Mouse (Mus musculus): Measurements from ENCODE around the gene Riok1.

The Riok1 gene

DNA sequence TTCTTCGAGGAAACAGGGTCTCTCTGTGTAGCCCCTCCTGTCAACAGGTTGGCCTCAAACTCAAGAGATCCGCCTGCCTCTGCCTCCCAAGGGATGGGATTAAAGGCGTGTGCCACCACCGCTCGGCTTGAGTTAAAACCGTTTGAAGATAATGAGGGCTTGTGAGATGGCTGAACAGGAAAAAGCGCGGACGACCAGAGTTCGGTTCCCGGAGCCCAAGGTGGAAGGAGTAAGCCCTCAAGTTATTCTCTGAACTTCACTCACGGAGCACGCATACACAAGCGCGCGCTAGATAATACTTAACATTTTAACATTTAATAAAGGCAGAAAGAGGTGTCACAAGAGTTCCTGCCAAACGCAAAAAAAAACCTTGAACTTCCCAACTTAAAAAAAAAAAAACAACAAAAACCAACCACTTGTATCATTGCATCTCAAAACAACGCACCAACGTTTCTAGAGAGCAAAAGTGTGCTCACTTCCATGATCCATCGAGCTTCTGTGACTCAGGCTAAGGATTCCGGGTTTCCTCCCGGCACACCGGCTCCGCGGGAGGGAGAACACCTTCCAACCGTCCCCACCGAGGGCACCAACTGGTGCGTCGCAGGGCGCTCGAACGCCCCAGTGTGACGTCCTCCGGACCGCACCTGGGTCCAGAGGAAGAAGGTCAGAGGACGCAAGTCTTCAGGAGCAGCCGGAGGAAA is at the start of gene Riok1:
TSS of gene Riok1 (plus strand) at position 653 of the 701 bp plus-strand sequence.
- peak in 1 of 2 experiments; percentile 6 for DNase-seq (ENCODE audit: low spot score in 2 of 2)

DNA sequence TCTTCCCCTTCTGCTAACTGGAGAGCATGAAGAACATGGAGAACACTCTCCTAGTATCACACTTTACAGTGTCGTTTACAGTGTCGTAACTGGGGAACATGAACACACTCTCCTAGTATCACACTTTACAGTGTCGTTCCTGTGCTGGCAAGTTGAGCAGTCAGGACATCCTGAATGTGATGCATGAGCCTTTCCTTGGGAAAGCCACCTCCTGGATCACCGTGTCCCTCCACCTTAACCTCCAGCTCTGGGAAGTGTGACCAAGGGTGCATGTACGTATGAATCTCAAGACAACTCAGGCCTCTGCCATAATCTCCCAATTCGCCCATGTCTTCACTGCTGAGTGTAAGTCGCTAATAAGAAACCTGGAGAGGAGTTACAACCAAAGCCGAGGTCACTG is 47.1 kb upstream of the Riok1 start:
- no peak for DNase-seq (ENCODE audit: low spot score in 2 of 2)

DNA sequence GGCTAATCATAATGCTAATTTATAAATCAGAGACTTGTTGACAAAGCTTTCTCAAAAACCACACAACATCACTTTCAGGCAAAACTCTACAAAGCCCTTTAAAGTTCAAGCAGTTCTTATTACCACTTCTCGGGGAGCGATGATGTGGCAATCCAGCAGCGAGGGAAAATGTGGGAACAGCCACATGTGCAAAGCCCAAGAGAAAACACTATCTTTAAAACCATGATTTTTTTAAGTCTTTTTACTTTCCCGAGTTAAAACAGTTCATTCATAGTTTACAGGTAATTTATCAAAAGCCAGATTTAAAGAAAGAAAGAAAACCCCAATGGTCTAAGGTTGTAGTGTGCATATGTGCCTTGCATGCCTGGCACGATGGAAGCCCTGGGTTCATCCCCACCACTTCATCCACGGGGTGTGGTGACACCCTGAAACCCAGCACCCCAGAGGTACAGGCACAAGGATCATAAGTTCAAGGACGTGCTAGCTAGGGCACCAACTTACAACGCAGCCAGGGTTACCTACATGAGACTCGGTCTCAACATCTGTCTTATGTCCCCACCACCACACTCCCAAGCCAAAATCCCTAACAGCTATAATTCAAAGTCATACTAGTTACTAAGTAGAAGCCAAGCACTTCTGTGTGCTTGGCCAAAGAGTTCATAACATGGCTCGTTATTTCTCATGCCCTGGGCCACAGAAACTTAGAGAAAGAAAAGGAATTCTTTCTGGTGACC is 44.0 kb upstream of the Riok1 start:
- DNase-seq (ENCODE audit: low spot score in 2 of 2) = no peak

DNA sequence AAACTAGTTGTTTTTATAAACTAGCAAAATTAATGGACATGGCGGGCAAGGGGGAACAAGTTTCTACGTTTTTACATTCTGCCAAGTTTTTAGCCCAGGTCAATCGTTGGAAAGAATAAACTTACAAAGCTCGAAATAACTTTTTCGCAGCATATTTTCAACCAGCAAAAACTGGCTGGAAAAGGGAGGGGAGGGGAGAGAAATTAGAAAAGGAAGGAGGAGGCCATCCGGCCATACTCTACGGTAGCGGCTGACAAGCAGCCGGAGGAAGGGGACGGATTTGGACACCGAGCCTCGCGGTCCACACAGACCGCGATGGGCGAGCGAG is 43.5 kb upstream of the Riok1 start:
- no peak for DNase-seq (ENCODE audit: low spot score in 2 of 2)

DNA sequence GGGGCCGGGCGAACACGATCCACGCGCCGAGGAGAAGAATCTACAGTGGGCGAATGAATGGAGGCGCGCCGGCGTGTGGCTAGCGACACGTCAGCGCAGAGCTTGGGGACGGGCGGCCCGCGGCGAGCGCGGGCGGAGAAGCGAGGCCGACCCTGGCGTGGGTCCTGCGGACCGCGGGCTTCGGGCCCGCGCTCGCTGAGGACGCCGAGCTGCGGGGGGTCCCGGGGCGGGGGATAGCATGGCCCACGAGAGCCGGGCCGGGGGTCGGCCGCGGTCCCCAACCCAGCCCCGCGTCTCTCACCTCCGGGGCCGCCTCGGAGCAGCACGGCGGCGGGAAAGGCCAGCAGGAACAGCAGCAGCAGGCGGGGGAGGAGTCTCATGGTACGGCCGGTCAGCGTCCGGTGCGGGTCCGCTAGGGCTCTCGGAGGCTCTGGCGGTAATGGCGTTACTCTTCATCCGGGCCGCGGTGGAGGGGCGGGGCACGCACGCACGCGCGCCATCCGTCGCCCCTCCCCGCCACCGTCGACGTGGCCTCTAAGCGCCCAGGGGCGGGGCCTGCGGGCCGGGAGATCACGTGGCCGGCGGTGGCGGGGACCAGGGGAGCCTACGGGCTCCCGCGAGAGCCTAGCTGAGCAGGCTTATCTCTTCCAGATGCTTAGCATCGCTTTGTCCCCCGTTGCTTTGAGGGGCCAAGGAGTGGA is 42.9 kb upstream of the Riok1 start, which contains the start of gene Ssr1:
TSS of gene Ssr1 (minus strand) at position 514 of the 701 bp plus-strand sequence.
- peak; percentile 89 to 95 for DNase-seq (ENCODE audit: low spot score in 2 of 2)

DNA sequence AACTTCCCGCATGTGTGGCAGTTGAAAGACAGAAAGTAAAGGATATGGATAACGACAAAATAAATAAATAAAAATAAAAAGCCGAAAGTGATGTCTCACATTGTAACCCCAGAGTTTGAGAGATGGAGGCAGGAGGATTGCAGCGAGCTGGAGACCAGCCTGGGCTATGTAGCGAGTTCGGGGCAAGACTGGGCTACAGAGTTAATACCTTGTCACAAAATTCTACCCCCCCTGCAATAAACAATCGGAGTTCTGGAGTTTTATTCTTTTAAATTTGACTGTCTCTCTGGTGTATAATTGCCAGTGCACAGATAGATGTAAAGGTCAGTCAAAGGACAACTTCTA is 42.4 kb upstream of the Riok1 start:
- DNase-seq (ENCODE audit: low spot score in 2 of 2) = no peak

DNA sequence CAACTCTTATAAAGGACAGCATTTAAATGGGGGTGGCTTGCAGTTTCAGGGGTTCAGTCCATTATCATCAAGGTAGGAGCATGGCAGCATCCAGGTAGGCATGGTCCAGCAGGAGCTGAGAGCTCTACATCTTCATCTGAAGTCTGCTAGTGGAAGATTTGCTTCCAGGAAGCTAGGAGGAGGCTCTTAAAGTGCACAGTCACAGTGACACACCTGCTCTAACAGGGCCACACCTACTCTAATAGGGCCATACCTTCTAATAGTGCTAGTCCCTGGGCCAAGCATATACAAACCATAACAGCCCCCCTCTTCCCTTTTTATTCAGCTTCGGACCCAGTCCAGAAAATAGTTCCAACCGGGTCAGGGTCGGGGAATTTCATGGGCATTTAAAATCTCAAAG is 37.1 kb upstream of the Riok1 start:
- DNase-seq (ENCODE audit: low spot score in 2 of 2) = no peak

DNA sequence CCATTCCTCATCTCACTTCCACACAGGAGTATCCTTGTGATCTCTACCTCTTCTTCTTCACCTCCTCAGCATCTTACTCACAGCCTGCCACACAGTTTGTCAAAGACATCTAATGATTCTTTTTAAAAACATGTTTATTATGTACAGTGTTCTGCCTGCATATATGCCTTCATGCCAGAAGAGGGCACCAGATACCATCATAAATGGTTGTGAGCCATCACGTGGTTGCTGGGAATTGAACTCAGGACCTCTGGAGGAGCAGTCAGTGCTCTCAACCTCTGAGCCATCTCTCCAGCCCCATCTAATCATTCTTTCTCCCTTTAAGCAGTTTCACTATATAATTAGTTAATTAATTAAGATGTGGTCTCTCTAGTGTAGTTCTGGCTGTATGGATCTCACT is 34.3 kb upstream of the Riok1 start:
- DNase-seq (ENCODE audit: low spot score in 2 of 2) = no peak

DNA sequence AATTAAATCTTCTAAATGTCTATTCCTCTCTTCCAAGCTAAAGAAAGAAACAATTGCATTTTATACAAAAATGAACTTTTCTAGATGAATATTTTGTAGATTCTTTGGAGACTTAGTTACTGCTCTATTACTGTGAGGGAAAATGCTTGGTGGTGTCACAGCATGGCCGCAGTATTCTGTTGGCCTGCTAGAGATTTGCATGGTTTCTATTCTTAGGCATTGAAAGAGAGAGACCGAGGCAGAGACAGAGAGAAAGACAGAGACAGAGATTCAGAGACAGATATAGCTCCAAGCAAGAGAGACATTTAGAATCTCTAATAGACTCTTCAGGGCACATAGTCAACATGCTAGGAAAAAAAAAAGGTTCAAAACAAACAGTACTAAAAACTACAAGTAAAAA is 28.8 kb upstream of the Riok1 start:
- no peak for DNase-seq (ENCODE audit: low spot score in 2 of 2)

DNA sequence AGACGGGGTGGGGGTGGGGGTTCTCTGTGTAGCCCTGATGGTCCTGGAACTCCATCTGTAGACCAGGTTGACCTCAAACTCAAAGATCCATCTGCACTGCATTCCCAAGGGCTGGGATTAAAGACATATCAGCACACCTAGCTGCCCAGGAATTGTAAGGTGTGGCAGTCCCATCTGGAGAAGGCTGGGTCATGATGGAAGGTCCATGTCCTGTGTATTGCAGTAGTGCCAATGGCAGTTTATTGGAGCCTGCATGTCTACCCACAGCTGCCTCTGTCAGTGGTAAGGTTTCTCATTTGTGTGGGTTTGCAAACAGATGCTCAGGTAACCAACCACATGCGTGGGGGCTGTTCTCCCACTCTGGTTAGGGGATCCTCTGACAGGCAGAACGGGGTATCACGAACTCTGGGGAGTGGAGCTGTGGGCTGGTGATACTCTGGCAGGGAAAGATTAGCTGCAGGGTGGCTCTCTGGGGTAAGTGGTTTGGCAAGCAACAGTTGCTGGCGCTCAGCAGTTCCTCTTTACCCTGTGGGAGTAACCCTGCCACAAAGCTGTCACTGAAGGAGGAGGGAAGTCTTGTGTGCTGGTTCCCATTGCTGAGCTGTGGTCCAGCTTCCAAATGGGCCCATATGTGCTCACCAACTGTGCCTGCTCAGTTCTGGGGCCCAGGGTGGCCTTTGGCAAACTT is 26.9 kb upstream of the Riok1 start:
- no peak for DNase-seq (ENCODE audit: low spot score in 2 of 2)

DNA sequence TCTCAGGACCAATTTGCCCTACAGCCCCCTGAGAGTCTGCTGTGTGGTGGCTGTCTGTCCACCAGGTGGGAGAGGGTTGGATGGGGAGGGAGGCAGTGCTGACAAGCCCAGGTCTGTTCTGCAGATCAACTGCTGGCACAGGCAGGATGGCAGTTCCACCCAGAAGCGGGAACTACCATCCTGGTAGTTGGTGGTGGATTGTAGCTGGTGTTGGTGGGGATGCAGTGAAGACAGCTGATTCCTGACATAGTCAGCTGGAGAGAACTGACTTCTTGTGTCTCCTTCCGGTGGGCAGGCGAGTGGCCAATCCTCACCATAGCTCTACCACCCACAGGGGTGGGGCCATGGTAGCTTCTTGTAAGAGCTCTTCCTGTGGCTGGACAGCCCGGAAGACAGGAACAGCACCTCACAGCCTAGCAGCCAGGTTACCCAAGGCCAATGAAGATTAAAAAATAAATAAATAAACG is 26.3 kb upstream of the Riok1 start:
- no peak for DNase-seq (ENCODE audit: low spot score in 2 of 2)

DNA sequence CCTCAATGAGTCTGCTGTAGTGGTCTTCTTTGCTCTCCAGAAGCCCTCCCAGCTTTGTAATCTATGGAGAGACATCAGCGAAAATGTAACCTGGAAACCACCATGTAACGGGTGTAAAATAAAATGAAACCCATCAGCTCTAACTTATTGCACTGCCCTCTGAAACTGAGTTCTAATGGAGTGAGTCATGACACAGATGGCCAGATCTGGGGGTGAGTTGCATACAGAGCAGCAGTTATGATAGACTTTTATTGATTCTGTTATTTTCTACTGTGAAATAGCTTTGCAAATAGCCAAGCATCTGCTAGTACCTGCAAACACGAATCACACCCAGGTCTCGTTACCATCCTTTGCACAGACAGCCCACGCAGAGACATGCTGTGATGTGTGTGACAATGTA is 24.4 kb upstream of the Riok1 start:
- DNase-seq (ENCODE audit: low spot score in 2 of 2) = no peak

DNA sequence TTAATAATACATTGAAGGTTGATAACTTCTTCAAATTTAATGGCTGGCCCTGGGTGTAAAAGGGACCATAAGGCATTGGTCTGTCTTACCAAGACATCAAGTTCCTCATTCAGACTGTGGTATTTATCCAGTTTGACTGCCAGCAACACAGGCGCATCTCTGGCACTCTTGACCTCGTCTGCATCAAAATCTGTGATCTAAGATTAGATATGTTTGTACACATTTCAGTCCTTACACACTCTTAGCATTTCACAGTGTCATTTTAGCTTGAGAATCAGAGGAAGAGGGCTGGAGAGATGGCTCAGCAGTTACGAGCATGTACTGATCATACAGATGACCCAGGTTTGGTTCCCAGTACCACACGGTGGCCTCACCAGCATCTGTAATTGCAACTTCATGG is 21.2 kb upstream of the Riok1 start:
- DNase-seq (ENCODE audit: low spot score in 2 of 2) = no peak

DNA sequence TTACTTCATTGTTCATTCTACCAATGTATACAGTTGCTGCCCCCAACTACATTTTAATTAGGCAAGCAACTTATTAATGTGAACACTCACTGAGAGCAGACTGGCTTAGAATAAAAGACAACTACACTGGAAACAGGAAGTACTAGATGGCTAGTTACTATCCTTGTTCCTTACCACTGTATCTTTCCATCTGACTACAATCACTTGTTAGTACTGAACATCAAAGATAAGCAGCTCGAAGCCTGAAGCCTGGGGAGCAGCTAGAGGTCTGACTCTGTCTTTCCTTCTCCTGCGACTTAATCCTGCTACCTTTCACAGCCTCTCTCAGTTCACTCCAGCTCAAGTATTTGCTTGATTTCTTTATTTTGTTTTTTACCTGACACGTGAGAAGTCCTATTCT is 18.0 kb upstream of the Riok1 start:
- no peak for DNase-seq (ENCODE audit: low spot score in 2 of 2)

DNA sequence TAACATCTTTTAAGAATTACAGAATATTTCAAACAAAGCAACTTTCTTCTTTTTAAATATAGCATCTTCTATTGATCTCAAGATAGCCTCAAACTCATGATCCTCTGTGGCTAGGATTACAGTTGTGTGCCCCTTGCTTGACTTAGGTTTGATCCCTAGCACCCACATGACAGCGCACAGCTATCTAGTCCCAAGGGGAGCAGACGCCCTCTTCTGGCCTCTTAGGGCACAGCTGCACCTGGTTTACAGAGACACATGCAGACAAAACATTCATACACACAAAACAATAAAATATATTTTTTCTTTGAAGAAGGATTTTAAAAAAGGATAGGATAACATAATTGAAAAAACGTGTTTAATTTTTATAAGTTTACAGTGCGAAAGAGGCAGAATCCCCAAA is 10.9 kb upstream of the Riok1 start:
- no peak for DNase-seq (ENCODE audit: low spot score in 2 of 2)

DNA sequence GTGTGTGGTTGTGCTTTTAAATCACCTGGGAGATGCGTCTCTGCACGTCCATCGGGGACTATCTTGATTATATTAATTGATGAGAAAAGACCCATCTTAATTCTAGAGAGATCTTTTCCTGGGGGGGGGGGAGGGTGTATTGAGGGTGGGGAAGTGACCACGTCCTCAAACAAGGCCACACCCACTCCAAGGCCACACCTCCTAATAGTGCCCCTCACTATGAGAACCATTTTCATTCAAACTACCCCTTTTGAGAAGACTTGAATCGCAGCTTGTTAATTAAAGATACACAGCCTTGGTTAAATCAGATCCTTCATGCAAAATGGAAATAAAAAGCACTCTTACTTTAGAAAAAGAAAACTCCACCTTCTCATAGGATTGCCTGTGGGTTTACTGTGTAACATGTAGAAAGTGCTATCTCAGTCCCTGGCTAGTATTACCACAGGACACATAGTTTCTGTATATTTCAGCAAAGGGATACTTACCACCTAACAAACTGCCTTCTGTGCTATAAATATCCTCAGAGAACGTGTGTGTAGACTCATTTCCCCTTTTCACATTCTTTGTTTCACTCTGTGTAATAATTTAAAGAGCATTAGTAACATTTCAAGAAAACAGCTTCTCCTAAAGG is 9.1 kb upstream of the Riok1 start:
- DNase-seq (ENCODE audit: low spot score in 2 of 2) = no peak

DNA sequence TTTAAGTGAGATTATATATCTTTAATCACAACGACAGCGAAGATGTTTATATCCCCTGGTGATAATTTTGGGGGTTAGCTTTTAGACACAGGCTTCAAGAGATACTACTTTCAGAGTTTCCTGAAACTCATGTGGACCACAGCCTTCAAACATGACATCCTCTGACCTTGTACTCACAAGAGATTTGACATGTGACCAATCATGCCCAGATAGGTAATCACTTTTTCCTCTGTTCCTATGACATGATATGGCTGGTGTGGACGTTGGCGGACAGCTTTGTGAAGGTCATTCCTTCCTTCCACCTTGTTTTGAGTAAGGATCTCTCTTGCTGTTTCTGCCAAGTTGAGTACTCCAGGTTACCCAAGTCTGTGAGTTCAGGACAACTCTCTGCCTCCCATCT is 8.4 kb upstream of the Riok1 start:
- no peak for DNase-seq (ENCODE audit: low spot score in 2 of 2)

DNA sequence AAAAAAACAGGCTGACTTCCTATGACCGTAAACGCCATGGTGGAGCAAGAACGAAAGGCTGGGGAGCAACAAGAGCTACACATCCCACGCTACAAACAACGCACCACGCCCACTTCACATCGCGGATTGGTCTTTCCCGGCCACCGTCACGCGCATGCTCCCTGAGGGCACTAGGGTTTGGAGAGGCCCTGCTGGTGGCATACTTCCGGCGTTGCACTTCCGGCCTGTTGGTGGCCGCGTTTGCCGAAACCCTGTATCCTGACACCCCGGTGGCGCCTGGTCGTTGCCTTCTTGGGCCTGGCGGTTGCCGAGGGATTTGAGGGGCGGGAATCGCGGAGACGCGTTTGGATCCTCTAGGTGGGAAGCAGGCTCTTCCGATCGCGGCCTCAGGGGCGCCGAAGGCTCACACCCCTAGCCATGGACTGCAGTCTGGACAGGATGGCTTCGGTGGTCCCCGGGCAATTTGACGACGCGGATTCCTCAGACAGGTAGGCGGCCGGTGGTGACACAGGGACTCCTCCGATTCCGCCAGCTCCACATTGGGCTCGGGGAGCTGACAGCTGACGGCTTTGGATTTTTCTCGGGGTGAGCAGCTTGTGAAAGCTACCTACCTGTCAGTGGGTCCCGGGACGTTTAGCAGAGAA is 371 bp downstream of the Riok1 start, which contains the start of gene Cage1:
TSS of gene Cage1 (minus strand) at position 26 of the 644 bp plus-strand sequence.
- peak; percentile 95 to 98 for DNase-seq (ENCODE audit: low spot score in 2 of 2)

DNA sequence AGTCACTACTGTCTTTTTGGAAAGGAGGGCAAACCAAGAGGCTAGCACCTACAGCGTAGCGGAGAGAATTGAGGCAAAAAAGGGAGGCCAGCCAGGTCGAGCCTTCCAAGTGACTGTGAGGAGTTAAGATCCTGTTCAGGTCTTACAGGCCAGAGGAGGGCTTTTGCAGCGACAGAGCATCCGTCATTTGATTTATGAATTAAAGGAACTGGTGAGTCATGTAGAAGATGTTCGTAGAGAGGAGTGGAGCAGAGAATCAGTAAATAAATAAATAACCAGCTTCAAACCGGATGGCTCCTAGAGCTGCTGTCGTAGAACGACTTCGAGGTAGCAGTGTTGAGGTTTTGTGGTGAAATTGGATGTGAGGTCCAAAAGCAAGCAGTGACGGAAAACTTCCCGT is 1.0 kb downstream of the Riok1 start:
- no peak for DNase-seq (ENCODE audit: low spot score in 2 of 2)

DNA sequence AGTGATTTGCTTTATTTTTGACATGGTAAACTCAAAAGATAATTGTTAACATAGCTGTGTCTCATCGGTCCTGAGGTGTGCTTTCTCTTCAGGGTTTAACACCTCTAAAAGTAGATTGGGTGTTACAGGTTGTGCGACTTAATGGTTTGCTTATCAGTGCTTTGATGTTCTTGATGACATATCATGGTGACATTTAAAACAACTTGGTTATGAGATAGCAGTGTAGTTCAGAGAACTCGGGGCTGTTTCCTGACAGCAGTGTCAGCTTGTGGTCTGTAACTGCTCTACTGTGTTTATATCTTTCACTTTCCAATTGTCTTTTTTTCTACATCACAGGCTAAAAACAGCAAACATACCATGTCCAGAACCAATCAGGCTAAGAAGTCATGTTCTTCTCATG is 13.1 kb downstream of the Riok1 start:
- DNase-seq (ENCODE audit: low spot score in 2 of 2) = no peak

DNA sequence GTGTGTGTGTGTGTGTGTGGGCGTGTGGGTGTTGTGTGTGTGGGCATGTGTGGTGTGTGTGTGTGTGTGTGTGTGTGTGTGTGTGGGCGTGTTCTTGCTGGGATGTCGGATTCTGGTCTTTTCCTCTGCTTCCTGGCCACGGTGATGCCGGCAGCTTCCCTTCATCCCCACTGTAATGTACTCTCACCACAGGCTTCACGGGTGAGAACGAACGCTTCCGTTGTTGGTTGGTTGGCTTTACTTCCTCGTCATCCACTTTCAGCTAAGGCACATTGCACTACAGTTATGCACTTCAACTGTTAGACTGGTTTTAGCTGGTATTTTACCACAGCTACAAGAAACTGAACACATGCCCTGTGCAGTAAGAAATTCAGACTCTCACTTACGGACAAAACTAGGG is 25.9 kb downstream of the Riok1 start:
- no peak for DNase-seq (ENCODE audit: low spot score in 2 of 2)

Data from urinary bladder, postnatal 36 days (tissue).